Mouse (Mus musculus) hindbrain, embryonic 16.5 days (tissue): ENCODE data around the gene Fank1. TPM values are rescaled to one million over a fixed set of nuclear protein-coding genes. Genes with fewer than 3 reads are reported as not detected.

Experiments used
- ATAC-seq: fragments of 200-750 bp; cut with Nextera tagmentation; 2 replicates; pipeline ENCODE4 v1.8.0; 2017; ENCODE audit warnings: moderate TSS enrichment, moderate library complexity
- H3K27ac ChIP-seq: fragments of 300-500 bp; sonication (generic); 2 replicates; pipeline ENCODE4 v1.5.1; 2014; ENCODE audit warnings: low read depth, mild to moderate bottlenecking, control low read depth, low read length, moderate library complexity
- H3K27me3 ChIP-seq: fragments of 300-500 bp; sonication (generic); replicated peaks from 2 replicates; pipeline ENCODE4 v1.6.1; 2014; ENCODE audit warnings: low read length; ENCODE audit not compliant: control insufficient read depth, insufficient read depth
- H3K36me3 ChIP-seq: fragments of 300-500 bp; sonication (generic); 2 replicates; pipeline ENCODE4 v1.6.1; 2014; ENCODE audit warnings: mild to moderate bottlenecking, low read length, moderate library complexity, mixed read lengths; ENCODE audit not compliant: control insufficient read depth, insufficient read depth
- H3K4me1 ChIP-seq: fragments of 300-500 bp; sonication (generic); 2 replicates; pipeline ENCODE4 v1.6.1; 2014; ENCODE audit warnings: low read depth, low read length; ENCODE audit not compliant: control insufficient read depth, insufficient read depth
- H3K4me2 ChIP-seq: fragments of 300-500 bp; sonication (generic); 2 replicates; pipeline ENCODE4 v1.6.1; 2014; ENCODE audit warnings: mild to moderate bottlenecking, low read length, control low read depth, moderate library complexity
- H3K4me3 ChIP-seq: fragments of 300-500 bp; sonication (generic); 2 replicates; pipeline ENCODE4 v1.5.1; 2014; ENCODE audit warnings: mild to moderate bottlenecking, low read length, control low read depth, moderate library complexity
- H3K9ac ChIP-seq: fragments of 300-500 bp; sonication (generic); 2 replicates; pipeline ENCODE4 v1.6.1; 2014; ENCODE audit warnings: low read depth, mild to moderate bottlenecking, control low read depth, low read length, moderate library complexity
- H3K9me3 ChIP-seq: fragments of 300-500 bp; sonication (generic); 2 replicates; pipeline ENCODE4 v1.6.1; 2014; ENCODE audit warnings: mild to moderate bottlenecking, low read length, moderate library complexity; ENCODE audit not compliant: control insufficient read depth
- WGBS: fragments of 180-500 bp; shearing (Covaris S2); extraction: QIAGEN DNeasy Blood & Tissue Kit; methylation state at CpG from one replicate; pipeline ENCODE4 v1.1.7; 2014; 5-methylcytosine and 5-hydroxymethylcytosine counted together
- polyA plus RNA-seq: library from polyadenylated mRNA; unstranded; fragments of >200 nt; fragmentation: Nextera tagmentation; extraction: Ambion mirVana; gene quantifications from 2 replicates; pipeline ENCODE4 v1.2.1, GENCODE M21; 2015

Gene Fank1
- polyA plus RNA-seq, 1 experiment from 2014 or later = 4.6 TPM

GRCm38 (mm10) chr7:133794720-133795119, 18.1 kb downstream of the Fank1 start:
- Histone ChIP-seq H3K36me3 (no peaks in the 10 kb centered on the region), H3K27me3 (no peaks in the 10 kb centered on the region), H3K9me3 (no peaks in the 10 kb centered on the region), H3K9ac (no peak overlapping the region), H3K4me2 (no peak overlapping the region), H3K4me3 (no peak overlapping the region), H3K27ac (no peak overlapping the region), H3K4me1 (no peaks in the 10 kb centered on the region; the same call in 1 of the 2 replicates)
- WGBS = 89% methylated on average over 2 of the region's 2 CpGs
- ATAC-seq = no peak

DNA sequence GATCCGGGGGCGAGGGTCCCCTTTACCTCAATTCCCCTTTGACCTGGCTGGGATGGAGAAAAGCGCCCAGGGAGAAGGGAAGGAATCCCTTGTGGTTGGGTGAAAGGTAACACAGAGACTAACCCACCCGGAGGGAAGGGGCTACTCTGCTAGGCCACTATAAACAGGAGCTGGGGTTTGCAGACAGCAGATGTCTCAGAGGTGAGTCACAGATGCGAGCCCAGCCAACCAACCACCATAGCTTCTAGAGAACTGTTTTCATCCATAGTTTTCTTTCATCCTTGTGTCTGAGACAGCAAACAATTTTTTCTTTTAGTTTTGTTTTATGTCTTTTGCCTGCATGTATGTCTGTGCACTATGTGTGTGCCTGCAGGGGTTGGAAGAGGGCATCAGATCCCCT, 23.3 kb downstream of the Fank1 start:
- Histone ChIP-seq H3K27me3 (no peaks in the 10 kb centered on the region), H3K36me3 (no peaks in the 10 kb centered on the region), H3K4me1 (no peaks in the 10 kb centered on the region), H3K4me3 (no peak overlapping the region), H3K4me2 (no peak overlapping the region), H3K9ac (no peak overlapping the region), H3K9me3 (no peaks in the 10 kb centered on the region), H3K27ac (no peak overlapping the region)
- WGBS = 78% methylated on average over 5 of the region's 5 CpGs
- no peak for ATAC-seq

DNA sequence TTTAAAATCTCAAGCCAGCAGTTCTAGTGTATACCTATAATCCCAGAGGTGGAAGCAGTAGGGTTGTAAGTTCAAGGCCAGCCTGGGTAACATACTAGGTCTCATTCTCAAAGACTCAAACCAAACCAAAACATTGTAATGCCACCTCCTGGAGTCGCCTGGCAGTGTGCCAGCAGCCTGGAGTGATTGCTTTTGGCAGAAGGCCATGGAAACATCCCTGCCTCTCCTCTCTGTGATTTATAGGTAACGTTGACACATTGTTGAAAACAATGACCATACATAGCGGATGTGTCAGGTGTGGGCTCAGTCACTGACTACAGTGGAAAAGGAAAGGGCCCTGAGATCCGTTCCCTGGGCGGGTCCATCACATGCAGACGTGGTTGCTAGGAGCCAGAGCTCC, 25.2 kb downstream of the Fank1 start:
- ATAC-seq = no peak
- Histone ChIP-seq H3K27me3 (no peaks in the 10 kb centered on the region), H3K27ac (no peak overlapping the region), H3K4me2 (no peak overlapping the region), H3K9ac (no peak overlapping the region), H3K4me1 (no peaks in the 10 kb centered on the region), H3K36me3 (no peaks in the 10 kb centered on the region), H3K9me3 (no peaks in the 10 kb centered on the region), H3K4me3 (no peak overlapping the region)
- 64% methylated on average over 6 of the region's 6 CpGs for WGBS

GRCm38 (mm10) chr7:133805614-133806175, 29.0 kb downstream of the Fank1 start:
- Histone ChIP-seq H3K4me3 (no peak overlapping the region), H3K4me1 (no peaks in the 10 kb centered on the region), H3K9ac (no peak overlapping the region), H3K9me3 (no peaks in the 10 kb centered on the region), H3K27me3 (no peaks in the 10 kb centered on the region), H3K36me3 (no peaks in the 10 kb centered on the region), H3K4me2 (no peak overlapping the region), H3K27ac (no peak overlapping the region)
- ATAC-seq = peak; percentile 81
- WGBS = 53% methylated on average over 7 of the region's 7 CpGs

DNA sequence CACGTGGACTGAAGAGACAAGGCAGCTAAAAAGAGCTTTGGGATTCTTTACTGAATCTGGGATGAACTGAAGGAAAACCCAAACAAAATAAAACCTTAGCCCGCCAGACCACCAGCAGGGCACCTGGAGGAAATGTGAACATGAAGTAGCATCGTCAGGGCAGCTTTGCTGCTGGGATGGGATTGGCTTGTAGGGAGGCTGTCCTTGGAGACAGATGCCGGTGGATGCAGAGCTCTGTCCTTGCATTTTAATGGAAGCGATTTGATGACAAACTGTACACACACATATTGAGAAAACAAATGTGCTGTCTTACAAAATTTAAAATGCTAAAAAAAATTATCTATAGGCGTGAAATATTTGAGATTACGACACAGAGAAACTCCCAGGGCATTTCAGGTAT, 36.3 kb downstream of the Fank1 start:
- no peaks in the 10 kb centered on the region for H3K4me1 ChIP-seq
- no peak overlapping the region for H3K4me3 ChIP-seq
- no peak overlapping the region for H3K9ac ChIP-seq
- no peak overlapping the region for H3K4me2 ChIP-seq
- H3K36me3 ChIP-seq = no peaks in the 10 kb centered on the region
- no peak overlapping the region for H3K27ac ChIP-seq
- no peaks in the 10 kb centered on the region for H3K9me3 ChIP-seq
- H3K27me3 ChIP-seq = no peaks in the 10 kb centered on the region
- 57% methylated on average over 7 of the region's 7 CpGs for WGBS
- ATAC-seq = no peak

DNA sequence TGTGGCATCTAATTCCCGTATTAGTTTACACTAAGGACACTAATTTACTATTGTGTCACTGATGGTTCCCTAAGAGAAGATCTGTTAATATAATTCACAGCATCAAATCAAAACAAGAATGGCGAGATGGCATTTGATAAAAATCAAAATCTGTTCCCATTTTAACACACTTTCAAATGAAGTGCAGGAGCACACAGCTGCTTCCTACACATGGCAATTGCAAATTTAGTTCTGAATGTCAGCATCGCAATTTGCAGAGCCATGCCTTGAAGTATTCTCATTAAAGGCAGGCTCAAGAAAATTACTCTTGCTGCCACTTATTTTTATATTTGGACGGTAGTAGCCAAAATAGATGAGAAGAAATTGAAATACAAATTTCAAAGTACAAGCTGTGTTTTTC, 36.7 kb downstream of the Fank1 start:
- no peak for ATAC-seq
- H3K4me1 ChIP-seq = no peaks in the 10 kb centered on the region
- H3K9ac ChIP-seq = no peak overlapping the region
- H3K36me3 ChIP-seq = no peaks in the 10 kb centered on the region
- no peaks in the 10 kb centered on the region for H3K9me3 ChIP-seq
- no peak overlapping the region for H3K4me3 ChIP-seq
- H3K27ac ChIP-seq = no peak overlapping the region
- 54% methylated on average over 4 of the region's 4 CpGs for WGBS
- H3K27me3 ChIP-seq = no peaks in the 10 kb centered on the region
- no peak overlapping the region for H3K4me2 ChIP-seq

- no peak overlapping the region for H3K27ac ChIP-seq
- ATAC-seq = no peak
- no peak overlapping the region for H3K9ac ChIP-seq
- H3K4me2 ChIP-seq = no peak overlapping the region
- no peaks in the 10 kb centered on the region for H3K27me3 ChIP-seq
- H3K4me1 ChIP-seq = no peaks in the 10 kb centered on the region
- H3K9me3 ChIP-seq = peaks cover 8% of the 10 kb centered on the region; the same call in 1 of the 2 replicates
- no peaks in the 10 kb centered on the region for H3K36me3 ChIP-seq
- no peak overlapping the region for H3K4me3 ChIP-seq
- WGBS = 92% methylated on average over 6 of the region's 6 CpGs
Measured at GRCm38 (mm10) chr7:133823751-133824150, 47.1 kb downstream of the Fank1 start.

DNA sequence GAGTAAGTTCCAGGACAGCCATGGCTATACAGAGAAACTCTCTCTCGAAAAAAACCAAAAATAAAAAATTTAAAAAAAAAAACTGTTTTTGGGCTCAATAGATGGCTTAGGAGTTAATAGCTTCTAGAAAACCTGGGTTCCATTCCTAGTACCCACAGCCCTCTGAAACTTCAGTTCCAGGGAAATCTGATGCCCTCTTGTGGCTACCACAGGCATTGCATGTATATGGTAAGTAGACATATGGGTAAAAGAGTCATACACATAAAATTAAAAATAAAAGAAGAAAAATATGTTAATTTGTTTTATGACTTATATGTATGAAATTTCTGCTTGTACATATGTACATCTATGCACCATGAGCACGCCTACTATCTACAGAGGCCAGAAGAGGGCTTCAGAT, 47.9 kb downstream of the Fank1 start:
- H3K4me3 ChIP-seq = no peak overlapping the region
- H3K4me1 ChIP-seq = no peaks in the 10 kb centered on the region
- no peak for ATAC-seq
- H3K36me3 ChIP-seq = no peaks in the 10 kb centered on the region
- WGBS = 97% methylated on average over 2 of the region's 2 CpGs
- no peaks in the 10 kb centered on the region for H3K27me3 ChIP-seq
- no peak overlapping the region for H3K9ac ChIP-seq
- no peak overlapping the region for H3K27ac ChIP-seq
- H3K4me2 ChIP-seq = no peak overlapping the region
- peaks cover 8% of the 10 kb centered on the region; the same call in 1 of the 2 replicates for H3K9me3 ChIP-seq

DNA sequence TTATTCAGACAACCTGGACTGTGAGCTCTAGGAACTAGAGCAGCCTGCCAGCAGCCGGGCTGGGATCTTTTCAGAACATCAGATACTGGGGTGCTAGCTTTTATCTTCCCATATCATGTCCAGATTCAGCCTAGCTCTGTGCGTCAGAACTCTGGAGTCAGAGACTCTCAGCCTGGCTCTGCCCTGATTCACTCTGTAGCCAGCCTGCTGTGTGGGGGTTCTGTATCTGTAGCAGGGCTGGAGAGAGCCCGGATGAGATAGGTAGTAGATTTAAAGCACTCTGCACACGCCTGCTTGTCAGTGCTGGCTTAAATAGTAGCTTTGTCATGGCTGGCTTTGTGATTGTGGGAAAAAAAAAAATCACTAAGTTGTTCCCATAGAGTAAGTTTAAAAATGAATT, 51.9 kb downstream of the Fank1 start:
- no peak overlapping the region for H3K4me3 ChIP-seq
- H3K4me2 ChIP-seq = no peak overlapping the region
- no peak for ATAC-seq
- H3K36me3 ChIP-seq = no peaks in the 10 kb centered on the region
- 0 out of 2 replicates have a peak, but pooled peaks cover 3% of the 10 kb centered on the region for H3K9me3 ChIP-seq
- H3K9ac ChIP-seq = no peak overlapping the region; the same call in 1 of the 2 replicates
- no peaks in the 10 kb centered on the region for H3K4me1 ChIP-seq
- H3K27me3 ChIP-seq = no peaks in the 10 kb centered on the region
- WGBS = 46% methylated on average over 4 of the region's 4 CpGs
- no peak overlapping the region for H3K27ac ChIP-seq

- no peak for ATAC-seq
- no peaks in the 10 kb centered on the region for H3K36me3 ChIP-seq
- H3K9me3 ChIP-seq = no peaks in the 10 kb centered on the region
- H3K4me3 ChIP-seq = no peak overlapping the region
- no peaks in the 10 kb centered on the region for H3K27me3 ChIP-seq
- 69% methylated on average over 7 of the region's 7 CpGs for WGBS
- H3K4me1 ChIP-seq = no peaks in the 10 kb centered on the region
- H3K9ac ChIP-seq = no peak overlapping the region
- H3K4me2 ChIP-seq = no peak overlapping the region
- no peak overlapping the region for H3K27ac ChIP-seq
Measured at GRCm38 (mm10) chr7:133829579-133829978, 52.9 kb downstream of the Fank1 start.
